Comparison of ENCODE assay signal across 8 mouse cellular contexts in the genomic region with DNA sequence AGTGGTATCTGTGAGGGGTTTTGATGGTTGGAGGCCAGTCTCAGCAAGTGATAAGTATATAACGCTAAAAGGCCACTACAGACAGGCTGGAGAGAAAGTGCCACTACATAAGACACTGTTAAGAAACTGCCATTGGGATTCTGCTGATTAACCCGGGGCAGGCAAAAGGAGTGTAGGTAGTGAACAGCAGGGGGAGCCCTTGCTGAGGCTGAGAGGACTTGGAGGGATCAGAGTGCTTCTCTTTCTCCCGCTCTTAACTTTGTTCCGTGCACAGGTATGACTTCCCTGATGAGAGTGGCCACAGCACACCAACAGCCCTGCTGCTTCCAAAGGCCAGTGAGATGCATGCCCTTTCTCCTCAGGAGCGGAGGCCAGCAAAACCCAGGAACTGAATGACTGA. TPM values are rescaled to one million over a fixed set of nuclear protein-coding genes. Genes with fewer than 3 reads are reported as not detected.
DNase-seq lines count a peak whose midpoint lies in the region; ATAC-seq lines count a peak whose summit lies in the region.

No protein-coding gene starts in this region.

- H3K9ac ChIP-seq in hindbrain, embryonic 16.5 days (ENCODE audit: low read depth, low read length), result no peak overlapping the region
- no peak overlapping the region for H3K9ac ChIP-seq in embryonic facial prominence, embryonic 15.5 days
- no peak overlapping the region for H3K9ac ChIP-seq in midbrain, embryonic 12.5 days (replicated peaks)

- intact Hi-C loops in left cerebral cortex, postnatal 36 days (cut with DNase I), result loop anchor here (1.0 to 5.0 kb wide), 2 partner anchors 136 to 1108 kb away; no protein-coding TSS in a partner anchor

- WGBS in hindbrain, embryonic 10.5 days, result 25% methylated on average over 5 of the region's 5 CpGs
- 28% methylated on average over 5 of the region's 5 CpGs for WGBS in hindbrain, embryonic 16.5 days
- 22% methylated on average over 5 of the region's 5 CpGs for WGBS in embryonic facial prominence, embryonic 15.5 days
- 24% methylated on average over 5 of the region's 5 CpGs for WGBS in midbrain, embryonic 12.5 days

- peak; percentile 73 for DNase-seq in hindbrain, embryonic 10.5 days (ENCODE audit: low spot score)
- DNase-seq in adrenal gland, postnatal 25 days, result peak; percentile 66
- DNase-seq in left cerebral cortex, postnatal 36 days (ENCODE audit: low spot score in 2 of 2), result peak; percentile 33 to 41
- DNase-seq in splenic B cell, adult 2 months (ENCODE audit: low read depth, low spot score), result peak; percentile 73

- peaks cover 27% of the 10 kb centered on the region for H3K36me3 ChIP-seq in hindbrain, embryonic 10.5 days
- peaks cover 11% of the 10 kb centered on the region for H3K36me3 ChIP-seq in hindbrain, embryonic 16.5 days (ENCODE audit: control insufficient read depth, insufficient read depth, low read length)
- peaks cover 17% of the 10 kb centered on the region for H3K36me3 ChIP-seq in embryonic facial prominence, embryonic 15.5 days
- H3K36me3 ChIP-seq in midbrain, embryonic 12.5 days, result peaks cover 24% of the 10 kb centered on the region
- H3K36me3 ChIP-seq in splenic B cell, adult 2 months (ENCODE audit: control insufficient read depth, insufficient read depth, low read length, poor library complexity, severe bottlenecking), result peaks cover 8% of the 10 kb centered on the region

- H3K9me3 ChIP-seq in hindbrain, embryonic 10.5 days, result no peaks in the 10 kb centered on the region
- H3K9me3 ChIP-seq in hindbrain, embryonic 16.5 days (ENCODE audit: control insufficient read depth, low read length), result no peaks in the 10 kb centered on the region
- H3K9me3 ChIP-seq in embryonic facial prominence, embryonic 15.5 days (replicated peaks), result no peaks in the 10 kb centered on the region
- H3K9me3 ChIP-seq in midbrain, embryonic 12.5 days, result no peaks in the 10 kb centered on the region

- H3K4me3 ChIP-seq in hindbrain, embryonic 10.5 days, result no peak overlapping the region
- no peak overlapping the region for H3K4me3 ChIP-seq in hindbrain, embryonic 16.5 days (ENCODE audit: low read length)
- H3K4me3 ChIP-seq in embryonic facial prominence, embryonic 15.5 days (replicated peaks), result no peak overlapping the region
- no peak overlapping the region for H3K4me3 ChIP-seq in midbrain, embryonic 12.5 days

- no peak overlapping the region for H3K27ac ChIP-seq in hindbrain, embryonic 10.5 days
- no peak overlapping the region for H3K27ac ChIP-seq in hindbrain, embryonic 16.5 days (ENCODE audit: low read depth, low read length)
- no peak overlapping the region for H3K27ac ChIP-seq in embryonic facial prominence, embryonic 15.5 days (replicated peaks)
- no peak overlapping the region for H3K27ac ChIP-seq in midbrain, embryonic 12.5 days (replicated peaks)

- no peaks in the 10 kb centered on the region for H3K27me3 ChIP-seq in hindbrain, embryonic 10.5 days (ENCODE audit: insufficient read depth, poor library complexity, severe bottlenecking)
- H3K27me3 ChIP-seq in hindbrain, embryonic 16.5 days (replicated peaks; ENCODE audit: control insufficient read depth, insufficient read depth, low read length), result no peaks in the 10 kb centered on the region
- no peaks in the 10 kb centered on the region for H3K27me3 ChIP-seq in embryonic facial prominence, embryonic 15.5 days
- H3K27me3 ChIP-seq in midbrain, embryonic 12.5 days, result no peaks in the 10 kb centered on the region
- no peaks in the 10 kb centered on the region for H3K27me3 ChIP-seq in splenic B cell, adult 2 months (ENCODE audit: control insufficient read depth, insufficient read depth, low read length, poor library complexity, severe bottlenecking)

- H3K4me2 ChIP-seq in hindbrain, embryonic 16.5 days (ENCODE audit: low read length), result no peak overlapping the region
- H3K4me2 ChIP-seq in embryonic facial prominence, embryonic 15.5 days (replicated peaks), result no peak overlapping the region
- no peak overlapping the region for H3K4me2 ChIP-seq in midbrain, embryonic 12.5 days (replicated peaks)

- peaks cover 26% of the 10 kb centered on the region for H3K4me1 ChIP-seq in hindbrain, embryonic 10.5 days (replicated peaks)
- peaks cover 3% of the 10 kb centered on the region; the same call in 1 of the 2 replicates for H3K4me1 ChIP-seq in hindbrain, embryonic 16.5 days (ENCODE audit: control insufficient read depth, insufficient read depth, low read depth, low read length)
- peaks cover 7% of the 10 kb centered on the region; the same call in 1 of the 2 replicates for H3K4me1 ChIP-seq in embryonic facial prominence, embryonic 15.5 days
- H3K4me1 ChIP-seq in midbrain, embryonic 12.5 days, result peaks cover 6% of the 10 kb centered on the region

- ATAC-seq in hindbrain, embryonic 16.5 days, result no peak
- ATAC-seq in embryonic facial prominence, embryonic 15.5 days (ENCODE audit: insufficient number of reproducible peaks, low FRiP score, low TSS enrichment, low read depth), result peak; percentile 64; the same call in 1 of the 2 replicates
- ATAC-seq in inflammation-experienced regulatory T-cells, adult 6 months, result peak; percentile 64
- ATAC-seq in midbrain, embryonic 12.5 days (ENCODE audit: low FRiP score, low read depth), result 0 out of 2 replicates have a peak, but pooled peaks have one; percentile 53

RNA-seq across cellular contexts. Expression of a gene that starts 7.8 kb away (rescaled TPM):
- polyA plus RNA-seq in hindbrain, embryonic 10.5 days (2016; fragmentation: Nextera tagmentation; extraction: Ambion mirVana), result 1,371 and 1,426 TPM in 2 replicates
- polyA plus RNA-seq in hindbrain, embryonic 16.5 days (2015; fragmentation: Nextera tagmentation; extraction: Ambion mirVana), result 753 and 794 TPM in 2 replicates
- total RNA-seq in adrenal gland, postnatal 25 days (2021), result 831 and 993 TPM in 2 replicates
- 1,883 and 1,967 TPM in 2 replicates for polyA plus RNA-seq in embryonic facial prominence, embryonic 15.5 days (2015; fragmentation: Nextera tagmentation; extraction: Ambion mirVana)
- polyA plus RNA-seq in inflammation-experienced regulatory T-cells, adult 6 months (2017; shearing (Covaris generic)), result 1,000 to 10,000 TPM; 1,830 to 2,995 (median 2,931) TPM
- total RNA-seq in left cerebral cortex, postnatal 36 days (2021), result 100 to 1,000 TPM; 500 to 588 TPM
- polyA plus RNA-seq in midbrain, embryonic 12.5 days (2016; fragmentation: Nextera tagmentation; extraction: Ambion mirVana), result 1,367 and 1,416 TPM in 2 replicates

RNA-seq across cellular contexts. Expression of a gene that starts 18.5 kb away (rescaled TPM):
- polyA plus RNA-seq in hindbrain, embryonic 10.5 days (2016; fragmentation: Nextera tagmentation; extraction: Ambion mirVana), result not detected in 2 replicates
- polyA plus RNA-seq in hindbrain, embryonic 16.5 days (2015; fragmentation: Nextera tagmentation; extraction: Ambion mirVana), result not detected in 2 replicates
- not detected in 2 replicates for total RNA-seq in adrenal gland, postnatal 25 days (2021)
- not detected in 2 replicates for polyA plus RNA-seq in embryonic facial prominence, embryonic 15.5 days (2015; fragmentation: Nextera tagmentation; extraction: Ambion mirVana)
- polyA plus RNA-seq in inflammation-experienced regulatory T-cells, adult 6 months (2017; shearing (Covaris generic)), result under 1 TPM in 1 of 3 experiments, not detected in 2; 0.85 TPM
- total RNA-seq in left cerebral cortex, postnatal 36 days (2021), result not detected
- not detected in 2 replicates for polyA plus RNA-seq in midbrain, embryonic 12.5 days (2016; fragmentation: Nextera tagmentation; extraction: Ambion mirVana)
